Mouse (Mus musculus) hindbrain, embryonic 11.5 days (tissue): ENCODE results near the gene Hspb6. TPM values are rescaled to one million over a fixed set of nuclear protein-coding genes. Genes with fewer than 3 reads are reported as not detected.

Experiments used
- ATAC-seq: fragments of 200-750 bp; cut with Nextera tagmentation; 2 replicates; pipeline ENCODE4 v1.8.0; 2017; ENCODE audit warnings: mild to moderate bottlenecking, moderate TSS enrichment, moderate library complexity; ENCODE audit not compliant: low FRiP score
- DNase-seq: peaks from one replicate; pipeline ENCODE4 v3.0.0-alpha.2; 2015; ENCODE audit warnings: low spot score
- H3K27ac ChIP-seq: fragments of 300-500 bp; sonication (generic); 2 replicates; pipeline ENCODE4 v1.5.1; 2014; ENCODE audit warnings: mild to moderate bottlenecking, low read depth, low read length
- H3K27me3 ChIP-seq: fragments of 300-500 bp; sonication (generic); 2 replicates; pipeline ENCODE4 v1.6.1; 2014; ENCODE audit warnings: mild to moderate bottlenecking, low read length, moderate library complexity, mixed read lengths; ENCODE audit not compliant: control insufficient read depth, insufficient read depth
- H3K36me3 ChIP-seq: fragments of 300-500 bp; sonication (generic); 2 replicates; pipeline ENCODE4 v1.6.1; 2014; ENCODE audit warnings: mild to moderate bottlenecking, low read length, moderate library complexity, mixed read lengths; ENCODE audit not compliant: control insufficient read depth, insufficient read depth
- H3K4me1 ChIP-seq: fragments of 300-500 bp; sonication (generic); replicated peaks from 2 replicates; pipeline ENCODE4 v1.6.1; 2014; ENCODE audit warnings: low read length, mixed read lengths; ENCODE audit not compliant: control insufficient read depth, insufficient read depth
- H3K4me2 ChIP-seq: fragments of 300-500 bp; sonication (generic); replicated peaks from 2 replicates; pipeline ENCODE4 v1.6.1; 2014; ENCODE audit warnings: mild to moderate bottlenecking, low read depth, low read length
- H3K4me3 ChIP-seq: fragments of 300-500 bp; sonication (generic); 2 replicates; pipeline ENCODE4 v1.5.1; 2014; ENCODE audit warnings: low read depth, low read length
- H3K9ac ChIP-seq: fragments of 300-500 bp; sonication (generic); 2 replicates; pipeline ENCODE4 v1.6.1; 2014; ENCODE audit warnings: low read depth, low read length
- H3K9me3 ChIP-seq: fragments of 300-500 bp; sonication (generic); 2 replicates; pipeline ENCODE4 v1.6.1; 2016; ENCODE audit warnings: low read length; ENCODE audit not compliant: control insufficient read depth
- WGBS: fragments of 180-500 bp; shearing (Covaris S2); extraction: QIAGEN DNeasy Blood & Tissue Kit; methylation state at CpG from one replicate; pipeline ENCODE4 v1.1.7; 2014; 5-methylcytosine and 5-hydroxymethylcytosine counted together
- polyA plus RNA-seq: library from polyadenylated mRNA; unstranded; fragments of >200 nt; fragmentation: Nextera tagmentation; extraction: Ambion mirVana; gene quantifications from 2 replicates; pipeline ENCODE4 v1.2.1, GENCODE M21; 2014

Gene Hspb6
- polyA plus RNA-seq, 1 experiment from 2014 or later = 4.0 TPM

DNA sequence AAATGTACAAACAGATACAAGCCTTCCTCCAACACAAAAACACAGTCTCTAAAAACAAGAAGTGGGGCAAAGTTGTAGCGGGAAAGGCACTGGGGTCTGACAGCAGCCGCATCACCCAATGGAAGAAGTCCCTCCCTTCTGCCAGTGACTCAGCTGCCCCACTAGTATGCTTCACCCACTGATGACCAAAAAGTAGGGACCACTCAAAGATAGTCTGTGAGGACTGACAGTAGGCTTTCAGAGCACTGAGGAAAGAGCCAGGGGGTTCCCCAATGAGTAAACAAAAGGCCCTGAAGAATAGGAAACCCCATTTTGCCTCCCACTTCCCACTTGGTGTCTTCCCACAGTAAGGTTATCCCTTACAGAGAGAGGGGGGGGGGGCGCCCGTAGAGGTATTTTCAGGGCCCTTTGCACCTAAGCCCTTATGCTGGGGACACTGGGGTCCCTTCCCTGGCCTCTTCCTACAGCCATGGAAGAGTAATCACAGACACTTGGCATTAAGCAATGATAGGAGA is 42.6 kb downstream of the Hspb6 start:
- H3K9me3 ChIP-seq = no peaks in the 10 kb centered on the region
- H3K27ac ChIP-seq = no peak overlapping the region
- H3K27me3 ChIP-seq = no peaks in the 10 kb centered on the region
- WGBS = 68% methylated on average over 4 of the region's 4 CpGs
- no peak overlapping the region for H3K4me2 ChIP-seq
- no peaks in the 10 kb centered on the region for H3K36me3 ChIP-seq
- H3K4me1 ChIP-seq = no peaks in the 10 kb centered on the region; the same call in 1 of the 2 replicates
- no peak for ATAC-seq
- H3K4me3 ChIP-seq = no peak overlapping the region
- DNase-seq = no peak
- no peak overlapping the region for H3K9ac ChIP-seq

DNA sequence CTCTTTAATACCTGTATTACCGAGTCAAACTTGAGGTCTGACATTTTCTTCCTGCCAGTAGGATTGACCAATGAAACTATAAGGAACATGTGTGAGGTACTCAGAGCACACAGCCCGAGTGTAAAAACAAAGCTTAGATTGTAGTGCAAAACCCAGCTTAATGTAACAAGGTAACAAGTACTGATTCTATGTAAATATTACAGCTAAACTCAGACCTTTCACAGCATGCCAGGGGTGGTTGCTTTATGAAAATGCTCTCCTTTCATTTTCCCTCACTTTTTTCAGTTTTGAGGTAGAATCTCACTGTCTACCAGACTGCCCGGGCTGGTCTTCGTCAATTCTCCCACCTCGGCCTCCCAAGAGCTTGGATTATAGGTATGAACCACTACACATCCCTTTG is 44.1 kb downstream of the Hspb6 start:
- no peaks in the 10 kb centered on the region for H3K36me3 ChIP-seq
- no peak overlapping the region for H3K4me3 ChIP-seq
- no peaks in the 10 kb centered on the region for H3K9me3 ChIP-seq
- no peaks in the 10 kb centered on the region for H3K4me1 ChIP-seq
- H3K27me3 ChIP-seq = no peaks in the 10 kb centered on the region
- WGBS = 84% methylated on average over 5 of the region's 5 CpGs
- DNase-seq = no peak
- no peak overlapping the region for H3K27ac ChIP-seq
- no peak for ATAC-seq
- H3K9ac ChIP-seq = no peak overlapping the region
- H3K4me2 ChIP-seq = no peak overlapping the region

- ATAC-seq (no peak), DNase-seq (no peak)
- H3K27me3 ChIP-seq = no peaks in the 10 kb centered on the region
- no peaks in the 10 kb centered on the region for H3K4me1 ChIP-seq
- WGBS = 78% methylated on average over 5 of the region's 5 CpGs
- no peak overlapping the region for H3K4me2 ChIP-seq
- H3K4me3 ChIP-seq = no peak overlapping the region
- no peaks in the 10 kb centered on the region for H3K36me3 ChIP-seq
- H3K27ac ChIP-seq = no peak overlapping the region
- H3K9me3 ChIP-seq = no peaks in the 10 kb centered on the region
- H3K9ac ChIP-seq = no peak overlapping the region
These were observed 44.8 kb downstream of the Hspb6 start for GRCm38 (mm10) chr7:30596811-30597210.

DNA sequence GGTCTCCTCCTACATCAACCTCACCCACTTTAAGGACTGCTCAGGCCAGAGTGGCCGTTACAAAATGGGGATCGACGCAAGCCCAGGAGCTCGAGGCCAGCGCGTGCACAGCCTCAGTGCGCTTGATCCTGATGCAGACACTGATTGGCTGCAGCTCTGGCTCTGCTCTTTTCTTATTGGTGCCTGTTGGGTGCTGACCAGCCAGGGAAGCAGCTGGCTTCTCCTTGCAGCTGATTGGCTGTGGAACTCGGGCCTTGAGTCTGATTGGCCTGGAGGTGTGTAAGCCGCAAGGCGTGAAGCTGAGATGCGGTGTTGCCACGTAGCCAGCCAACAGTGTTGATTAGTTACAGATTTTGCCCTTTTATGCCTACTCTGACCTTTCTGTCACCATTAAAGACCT is 46.8 kb downstream of the Hspb6 start, which contains the start of gene Zbtb32:
Gene Zbtb32 (minus strand): TSS at position 124 of the 400 bp plus-strand sequence.
- Histone ChIP-seq H3K27ac (no peak within 1 kb of the TSS), H3K4me1 (no peaks in the 10 kb centered on the region), H3K36me3 (no peaks in the 10 kb centered on the region), H3K27me3 (no peaks in the 10 kb centered on the region), H3K4me2 (peak within 1 kb of the TSS; percentile 6), H3K9me3 (no peaks in the 10 kb centered on the region), H3K4me3 (no peak within 1 kb of the TSS), H3K9ac (0 out of 2 replicates have a peak within 1 kb of the TSS, but pooled peaks have one; percentile 1)
- DNase-seq (no peak), ATAC-seq (no peak)
- WGBS = 95% methylated on average over 12 of the region's 12 CpGs

GRCm38 (mm10) chr7:30599933-30600353 is 48.0 kb downstream of the Hspb6 start:
- peak overlapping the region; percentile 6 for H3K4me2 ChIP-seq
- no peak overlapping the region for H3K9ac ChIP-seq
- no peaks in the 10 kb centered on the region for H3K36me3 ChIP-seq
- H3K9me3 ChIP-seq = no peaks in the 10 kb centered on the region
- DNase-seq (peak; percentile 84), ATAC-seq (peak; percentile 99)
- no peaks in the 10 kb centered on the region for H3K4me1 ChIP-seq
- no peak overlapping the region for H3K27ac ChIP-seq
- WGBS = 4% methylated on average over 16 of the region's 16 CpGs
- no peak overlapping the region for H3K4me3 ChIP-seq
- no peaks in the 10 kb centered on the region for H3K27me3 ChIP-seq

DNA sequence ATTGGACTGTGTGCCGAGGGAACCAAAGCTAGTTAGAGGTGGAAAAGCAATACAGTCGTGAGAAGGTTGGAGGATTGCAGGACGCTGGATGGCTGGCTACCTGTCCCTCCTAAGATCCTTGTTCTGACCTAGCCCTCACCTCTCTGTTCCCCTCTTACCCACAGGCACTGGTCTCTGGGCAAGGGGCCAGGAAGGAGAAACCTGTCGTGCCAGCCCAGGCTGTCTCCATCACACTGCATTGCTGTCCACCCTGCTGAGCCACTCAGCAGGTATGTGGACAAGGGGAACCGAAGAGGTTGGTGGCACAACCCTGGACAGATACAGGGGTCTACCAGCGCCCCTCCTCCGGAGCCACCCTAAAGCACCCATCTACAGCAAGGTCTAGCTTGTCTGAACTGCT is 48.7 kb downstream of the Hspb6 start:
- H3K4me2 ChIP-seq = no peak overlapping the region

GRCm38 (mm10) chr7:30602583-30602982 is 50.6 kb downstream of the Hspb6 start:
- DNase-seq (no peak), ATAC-seq (no peak)
- no peak overlapping the region for H3K4me2 ChIP-seq
- no peak overlapping the region for H3K4me3 ChIP-seq
- H3K4me1 ChIP-seq = no peaks in the 10 kb centered on the region
- no peak overlapping the region for H3K27ac ChIP-seq
- no peak overlapping the region for H3K9ac ChIP-seq
- WGBS = 62% methylated on average over 3 of the region's 3 CpGs
- H3K9me3 ChIP-seq = no peaks in the 10 kb centered on the region
- H3K27me3 ChIP-seq = no peaks in the 10 kb centered on the region
- H3K36me3 ChIP-seq = no peaks in the 10 kb centered on the region

More for the DNA sequence above, 48.7 kb downstream of the Hspb6 start:
- 79% methylated on average over 7 of the region's 7 CpGs for WGBS
- ATAC-seq (no peak), DNase-seq (no peak)
- Histone ChIP-seq H3K36me3 (no peaks in the 10 kb centered on the region), H3K27me3 (no peaks in the 10 kb centered on the region), H3K9me3 (no peaks in the 10 kb centered on the region), H3K4me3 (no peak overlapping the region), H3K9ac (no peak overlapping the region), H3K4me1 (no peaks in the 10 kb centered on the region), H3K27ac (no peak overlapping the region)

DNA sequence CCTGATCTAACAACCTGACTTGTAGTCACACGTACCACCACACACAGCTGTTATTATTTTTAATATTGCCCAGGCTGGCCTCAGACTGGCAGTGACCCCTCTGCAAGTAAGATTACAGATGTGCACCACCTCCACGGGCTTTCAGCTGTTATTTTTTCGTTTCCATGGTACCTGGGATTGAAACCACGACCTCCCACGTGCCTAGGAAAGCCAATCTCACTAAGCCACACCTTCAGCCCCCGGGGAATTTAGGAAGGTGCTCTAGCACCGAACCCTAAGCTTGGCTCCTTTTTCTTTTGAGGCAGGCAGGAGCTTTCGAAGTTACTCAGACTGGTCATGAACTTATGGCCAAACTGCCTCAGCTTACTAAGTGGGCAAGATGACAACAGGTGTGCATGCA is 52.4 kb downstream of the Hspb6 start:
- WGBS = 65% methylated on average over 8 of the region's 8 CpGs

GRCm38 (mm10) chr7:30604944-30605343 is 53.0 kb downstream of the Hspb6 start:
- Histone ChIP-seq H3K9me3 (no peaks in the 10 kb centered on the region), H3K4me1 (no peaks in the 10 kb centered on the region), H3K4me3 (no peak overlapping the region), H3K27ac (no peak overlapping the region), H3K36me3 (no peaks in the 10 kb centered on the region), H3K27me3 (no peaks in the 10 kb centered on the region), H3K4me2 (no peak overlapping the region), H3K9ac (no peak overlapping the region)
- DNase-seq (no peak), ATAC-seq (no peak)
- WGBS = 83% methylated on average over 8 of the region's 8 CpGs

More for the DNA sequence above, 52.4 kb downstream of the Hspb6 start:
- DNase-seq = no peak
- no peak overlapping the region for H3K4me3 ChIP-seq
- H3K9ac ChIP-seq = no peak overlapping the region
- no peaks in the 10 kb centered on the region for H3K9me3 ChIP-seq
- no peaks in the 10 kb centered on the region for H3K27me3 ChIP-seq
- no peaks in the 10 kb centered on the region for H3K4me1 ChIP-seq
- H3K27ac ChIP-seq = no peak overlapping the region
- no peaks in the 10 kb centered on the region for H3K36me3 ChIP-seq
- no peak overlapping the region for H3K4me2 ChIP-seq
- ATAC-seq = no peak
